Mouse (Mus musculus): ENCODE measurements around the gene Acp4. TPM values are rescaled to one million over a fixed set of nuclear protein-coding genes. Genes with fewer than 3 reads are reported as not detected.
"Not testable (repeated sequence)": the region's sequence is repeated elsewhere in the genome, so short reads cannot be mapped to it uniquely, and the experiment has no call there.

The Acp4 gene
- polyA plus RNA-seq, 1 experiment, result 0.16 TPM

GRCm38 (mm10) chr7:44303346-44304340 lies 46.5 kb upstream of the Acp4 start:
- Histone ChIP-seq H3K27me3 (ENCODE audit: control insufficient read depth, insufficient read depth, low read length) (no peaks in the 10 kb centered on the region), H3K4me3 (ENCODE audit: control insufficient read depth, insufficient read depth, low read length) (no peak overlapping the region), H3K4me1 (replicated peaks; ENCODE audit: control insufficient read depth, insufficient read depth, low read length) (peaks cover 14% of the 10 kb centered on the region), H3K36me3 (ENCODE audit: control insufficient read depth, insufficient read depth, low read length) (no peaks in the 10 kb centered on the region), H3K27ac (ENCODE audit: control insufficient read depth, insufficient read depth, low read length) (no peak overlapping the region)
- DNase-seq, result no peak
- WGBS, result 87% methylated on average over 14 of the region's 14 CpGs
- TF ChIP-seq POLR2A (IDR thresholded peaks at IDR 0.05; ENCODE audit: control insufficient read depth, extremely low read depth, insufficient read depth, low read length, poor library complexity) (no peak), CTCF (IDR thresholded peaks at IDR 0.05; ENCODE audit: borderline replicate concordance, control insufficient read depth, extremely low read depth, insufficient read depth, low read length, poor library complexity) (no peak)

- H3K4me1 ChIP-seq (replicated peaks; ENCODE audit: control insufficient read depth, insufficient read depth, low read length); H3K27me3 ChIP-seq (ENCODE audit: control insufficient read depth, insufficient read depth, low read length); H3K27ac ChIP-seq (ENCODE audit: control insufficient read depth, insufficient read depth, low read length); H3K36me3 ChIP-seq (ENCODE audit: control insufficient read depth, insufficient read depth, low read length); DNase-seq; H3K4me3 ChIP-seq (ENCODE audit: control insufficient read depth, insufficient read depth, low read length): not testable (repeated sequence)
- WGBS, result 93% methylated on average over 2 of the region's 2 CpGs
These were observed 40.3 kb upstream of the Acp4 start for GRCm38 (mm10) chr7:44297501-44297900.

- no peaks in the 10 kb centered on the region for H3K36me3 ChIP-seq (ENCODE audit: control insufficient read depth, insufficient read depth, low read length)
- TF ChIP-seq CTCF (IDR thresholded peaks at IDR 0.05; ENCODE audit: borderline replicate concordance, control insufficient read depth, extremely low read depth, insufficient read depth, low read length, poor library complexity) (no peak), POLR2A (IDR thresholded peaks at IDR 0.05; ENCODE audit: control insufficient read depth, extremely low read depth, insufficient read depth, low read length, poor library complexity) (no peak)
- H3K27me3 ChIP-seq (ENCODE audit: control insufficient read depth, insufficient read depth, low read length), result no peaks in the 10 kb centered on the region
- no peak overlapping the region for H3K27ac ChIP-seq (ENCODE audit: control insufficient read depth, insufficient read depth, low read length)
- H3K4me3 ChIP-seq (ENCODE audit: control insufficient read depth, insufficient read depth, low read length), result no peak overlapping the region
- H3K4me1 ChIP-seq (replicated peaks; ENCODE audit: control insufficient read depth, insufficient read depth, low read length), result no peaks in the 10 kb centered on the region
- no peak for DNase-seq
- WGBS, result 60% methylated on average over 4 of the region's 4 CpGs
These were observed 34.2 kb upstream of the Acp4 start for GRCm38 (mm10) chr7:44291418-44291817.

- H3K27me3 ChIP-seq (ENCODE audit: control insufficient read depth, insufficient read depth, low read length), result no peaks in the 10 kb centered on the region
- H3K4me1 ChIP-seq (replicated peaks; ENCODE audit: control insufficient read depth, insufficient read depth, low read length), result no peaks in the 10 kb centered on the region
- DNase-seq, result no peak
- whole genome bisulfite sequencing, result 85% methylated on average over 4 of the region's 4 CpGs
- no peaks in the 10 kb centered on the region for H3K36me3 ChIP-seq (ENCODE audit: control insufficient read depth, insufficient read depth, low read length)
- TF ChIP-seq CTCF (IDR thresholded peaks at IDR 0.05; ENCODE audit: borderline replicate concordance, control insufficient read depth, extremely low read depth, insufficient read depth, low read length, poor library complexity) (no peak), POLR2A (IDR thresholded peaks at IDR 0.05; ENCODE audit: control insufficient read depth, extremely low read depth, insufficient read depth, low read length, poor library complexity) (no peak)
- no peak overlapping the region for H3K27ac ChIP-seq (ENCODE audit: control insufficient read depth, insufficient read depth, low read length)
- no peak overlapping the region for H3K4me3 ChIP-seq (ENCODE audit: control insufficient read depth, insufficient read depth, low read length)
These were observed 33.8 kb upstream of the Acp4 start for GRCm38 (mm10) chr7:44290986-44291385.

GRCm38 (mm10) chr7:44287760-44288159 lies 30.6 kb upstream of the Acp4 start:
- 86% methylated on average over 7 of the region's 7 CpGs for WGBS
- TF ChIP-seq CTCF (IDR thresholded peaks at IDR 0.05; ENCODE audit: borderline replicate concordance, control insufficient read depth, extremely low read depth, insufficient read depth, low read length, poor library complexity), result no peak
- no peak for TF ChIP-seq POLR2A (IDR thresholded peaks at IDR 0.05; ENCODE audit: control insufficient read depth, extremely low read depth, insufficient read depth, low read length, poor library complexity)
- DNase-seq, result no peak
- Histone ChIP-seq H3K27ac (ENCODE audit: control insufficient read depth, insufficient read depth, low read length) (no peak overlapping the region), H3K4me3 (ENCODE audit: control insufficient read depth, insufficient read depth, low read length) (no peak overlapping the region), H3K27me3 (ENCODE audit: control insufficient read depth, insufficient read depth, low read length) (no peaks in the 10 kb centered on the region), H3K36me3 (ENCODE audit: control insufficient read depth, insufficient read depth, low read length) (no peaks in the 10 kb centered on the region), H3K4me1 (replicated peaks; ENCODE audit: control insufficient read depth, insufficient read depth, low read length) (no peaks in the 10 kb centered on the region)

- Histone ChIP-seq H3K27me3 (ENCODE audit: control insufficient read depth, insufficient read depth, low read length) (no peaks in the 10 kb centered on the region), H3K4me3 (ENCODE audit: control insufficient read depth, insufficient read depth, low read length) (no peak overlapping the region), H3K27ac (ENCODE audit: control insufficient read depth, insufficient read depth, low read length) (no peak overlapping the region), H3K4me1 (replicated peaks; ENCODE audit: control insufficient read depth, insufficient read depth, low read length) (no peaks in the 10 kb centered on the region), H3K36me3 (ENCODE audit: control insufficient read depth, insufficient read depth, low read length) (no peaks in the 10 kb centered on the region)
- TF ChIP-seq POLR2A (IDR thresholded peaks at IDR 0.05; ENCODE audit: control insufficient read depth, extremely low read depth, insufficient read depth, low read length, poor library complexity) (no peak), CTCF (IDR thresholded peaks at IDR 0.05; ENCODE audit: borderline replicate concordance, control insufficient read depth, extremely low read depth, insufficient read depth, low read length, poor library complexity) (no peak)
- DNase-seq, result no peak
- 90% methylated on average over 7 of the region's 7 CpGs for WGBS
These were observed 24.4 kb upstream of the Acp4 start for GRCm38 (mm10) chr7:44281586-44281985.

Measured in thymus, adult 2 months (tissue).